Mouse (Mus musculus) lung, postnatal 0 days (tissue): ENCODE results near the gene Ethe1. TPM values are rescaled to one million over a fixed set of nuclear protein-coding genes. Genes with fewer than 3 reads are reported as not detected.

Experiments used
- ATAC-seq: fragments of 200-750 bp; cut with Nextera tagmentation; 2 replicates; pipeline ENCODE4 v1.8.0; 2017; ENCODE audit warnings: moderate library complexity
- DNase-seq: peaks from one replicate; pipeline ENCODE4 v3.0.0-alpha.2; 2016; ENCODE audit warnings: low spot score
- H3K27ac ChIP-seq: fragments of 300-500 bp; sonication (generic); 2 replicates; pipeline ENCODE4 v1.5.1; 2014; ENCODE audit warnings: antibody characterized with exemption, mild to moderate bottlenecking, low read length, mixed read lengths
- H3K27me3 ChIP-seq: fragments of 300-500 bp; sonication (generic); replicated peaks from 2 replicates; pipeline ENCODE4 v1.6.1; 2014; ENCODE audit warnings: low read length, mixed read lengths; ENCODE audit not compliant: insufficient read depth
- H3K36me3 ChIP-seq: fragments of 300-500 bp; sonication (generic); 2 replicates; pipeline ENCODE4 v1.6.1; 2014; ENCODE audit warnings: low read length, mixed read lengths; ENCODE audit not compliant: insufficient read depth
- H3K4me1 ChIP-seq: fragments of 300-500 bp; sonication (generic); 2 replicates; pipeline ENCODE4 v1.6.1; 2014; ENCODE audit warnings: antibody characterized with exemption, low read depth, low read length, mixed read lengths; ENCODE audit not compliant: insufficient read depth
- H3K4me2 ChIP-seq: fragments of 300-500 bp; sonication (generic); replicated peaks from 2 replicates; pipeline ENCODE4 v1.6.1; 2014; ENCODE audit warnings: low read depth, mild to moderate bottlenecking, low read length, moderate library complexity, mixed read lengths
- H3K4me3 ChIP-seq: fragments of 300-500 bp; sonication (generic); 2 replicates; pipeline ENCODE4 v1.5.1; 2014; ENCODE audit warnings: low read depth, low read length
- H3K9ac ChIP-seq: fragments of 300-500 bp; sonication (generic); replicated peaks from 2 replicates; pipeline ENCODE4 v1.6.1; 2014; ENCODE audit warnings: low read depth, mild to moderate bottlenecking
- H3K9me3 ChIP-seq: fragments of 300-500 bp; sonication (generic); 2 replicates; pipeline ENCODE4 v1.6.1; 2016; ENCODE audit warnings: low read length, mixed read lengths
- CTCF ChIP-seq: IDR thresholded peaks from 2 replicates; pipeline ENCODE4 v1.5.1; 2016; ENCODE audit warnings: antibody characterized with exemption, mild to moderate bottlenecking
- EP300 ChIP-seq: IDR thresholded peaks from 2 replicates; pipeline ENCODE4 v1.6.1; 2016; ENCODE audit warnings: antibody characterized with exemption, mild to moderate bottlenecking, control low read depth
- WGBS: fragments of 180-500 bp; shearing (Covaris S2); extraction: QIAGEN DNeasy Blood & Tissue Kit; methylation state at CpG from one replicate; pipeline ENCODE4 v1.1.7; 2014; 5-methylcytosine and 5-hydroxymethylcytosine counted together
- polyA plus RNA-seq: library from polyadenylated mRNA; unstranded; fragments of >200 nt; fragmentation: Nextera tagmentation; extraction: Ambion mirVana; gene quantifications from 2 replicates; pipeline ENCODE4 v1.2.1, GENCODE M21; 2015

Gene Ethe1
- polyA plus RNA-seq, 1 experiment from 2014 or later: 13.4 TPM

GRCm38 (mm10) chr7:24546068-24546614, 41.2 kb upstream of the Ethe1 start, which contains the start of the genes Pinlyp and Xrcc1:
Gene Pinlyp, minus strand, starts transcription at chr7:24546118.
Gene Xrcc1, plus strand, starts transcription at chr7:24546289.
- WGBS: 31% methylated on average over 13 of the region's 13 CpGs
- peak within 1 kb of the TSS; percentile 77 for H3K9ac ChIP-seq
- H3K4me3 ChIP-seq: peak within 1 kb of the TSS; percentile 75
- H3K27ac ChIP-seq: peak within 1 kb of the TSS; percentile 64
- peak within 1 kb of the TSS; percentile 73 for H3K4me2 ChIP-seq
- DNase-seq: no peak
- no peaks in the 10 kb centered on the region for H3K36me3 ChIP-seq
- H3K9me3 ChIP-seq: no peaks in the 10 kb centered on the region
- TF ChIP-seq CTCF (no peak), EP300 (no peak)
- H3K27me3 ChIP-seq: no peaks in the 10 kb centered on the region
- ATAC-seq: no peak
- no peaks in the 10 kb centered on the region; the same call in 1 of the 2 replicates for H3K4me1 ChIP-seq

- peak; percentile 100 for ATAC-seq
Observed at GRCm38 (mm10) chr7:24546634-24547389, 40.5 kb upstream of the Ethe1 start.

GRCm38 (mm10) chr7:24547534-24548036, 39.8 kb upstream of the Ethe1 start:
- ATAC-seq: no peak
- 20% methylated on average over 13 of the region's 13 CpGs for WGBS

More at GRCm38 (mm10) chr7:24546634-24547389, 40.5 kb upstream of the Ethe1 start:
- no peaks in the 10 kb centered on the region; the same call in 1 of the 2 replicates for H3K4me1 ChIP-seq
- 2% methylated on average over 57 of the region's 57 CpGs for WGBS
- peak overlapping the region; percentile 77 for H3K9ac ChIP-seq
- DNase-seq: peak; percentile 100
- H3K27me3 ChIP-seq: no peaks in the 10 kb centered on the region
- no peaks in the 10 kb centered on the region for H3K36me3 ChIP-seq
- peak overlapping the region; percentile 75 for H3K4me3 ChIP-seq
- peak overlapping the region; percentile 64 for H3K27ac ChIP-seq
- H3K9me3 ChIP-seq: no peaks in the 10 kb centered on the region
- peak overlapping the region; percentile 73 for H3K4me2 ChIP-seq
- TF ChIP-seq CTCF (no peak), EP300 (no peak)

GRCm38 (mm10) chr7:24551985-24552759, 35.2 kb upstream of the Ethe1 start:
- Histone ChIP-seq H3K27ac (no peak overlapping the region), H3K27me3 (no peaks in the 10 kb centered on the region), H3K9ac (no peak overlapping the region), H3K4me1 (no peaks in the 10 kb centered on the region; the same call in 1 of the 2 replicates), H3K4me2 (no peak overlapping the region), H3K9me3 (no peaks in the 10 kb centered on the region), H3K4me3 (no peak overlapping the region), H3K36me3 (peaks cover 4% of the 10 kb centered on the region; the same call in 1 of the 2 replicates)
- no peak for TF ChIP-seq EP300
- TF ChIP-seq CTCF: no peak
- ATAC-seq: no peak
- no peak for DNase-seq
- WGBS: 80% methylated on average over 12 of the region's 12 CpGs

More at GRCm38 (mm10) chr7:24547534-24548036, 39.8 kb upstream of the Ethe1 start:
- Histone ChIP-seq H3K4me2 (peak overlapping the region; percentile 73), H3K9me3 (no peaks in the 10 kb centered on the region), H3K36me3 (peaks cover 4% of the 10 kb centered on the region; the same call in 1 of the 2 replicates), H3K27me3 (no peaks in the 10 kb centered on the region), H3K27ac (no peak overlapping the region), H3K4me1 (no peaks in the 10 kb centered on the region; the same call in 1 of the 2 replicates), H3K4me3 (peak overlapping the region; percentile 75), H3K9ac (peak overlapping the region; percentile 77)
- no peak for DNase-seq
- TF ChIP-seq CTCF (no peak), EP300 (no peak)

- ATAC-seq: no peak
- no peak for DNase-seq
- no peak overlapping the region for H3K9ac ChIP-seq
- no peak overlapping the region for H3K4me2 ChIP-seq
- H3K4me3 ChIP-seq: no peak overlapping the region
- H3K4me1 ChIP-seq: no peaks in the 10 kb centered on the region
- no peaks in the 10 kb centered on the region for H3K27me3 ChIP-seq
- H3K36me3 ChIP-seq: peaks cover 4% of the 10 kb centered on the region; the same call in 1 of the 2 replicates
- no peak overlapping the region for H3K27ac ChIP-seq
- WGBS: 91% methylated on average over 10 of the region's 10 CpGs
- TF ChIP-seq CTCF: no peak
- no peak for TF ChIP-seq EP300
- H3K9me3 ChIP-seq: no peaks in the 10 kb centered on the region
Observed at GRCm38 (mm10) chr7:24555786-24556185, 31.6 kb upstream of the Ethe1 start.

GRCm38 (mm10) chr7:24561450-24561849, 25.9 kb upstream of the Ethe1 start:
- Histone ChIP-seq H3K27me3 (no peaks in the 10 kb centered on the region), H3K27ac (no peak overlapping the region), H3K4me3 (no peak overlapping the region), H3K4me2 (no peak overlapping the region), H3K9ac (no peak overlapping the region), H3K9me3 (no peaks in the 10 kb centered on the region), H3K36me3 (peaks cover 5% of the 10 kb centered on the region; the same call in 1 of the 2 replicates), H3K4me1 (no peaks in the 10 kb centered on the region)
- ATAC-seq (no peak), DNase-seq (no peak)
- TF ChIP-seq EP300: no peak
- TF ChIP-seq CTCF: no peak
- WGBS: 86% methylated on average over 4 of the region's 4 CpGs
